Mouse (Mus musculus) midbrain, embryonic 13.5 days (tissue): Measurements from ENCODE around the gene Igf2bp1. TPM values are rescaled to one million over a fixed set of nuclear protein-coding genes. Genes with fewer than 3 reads are reported as not detected.

Experiments used
- ATAC-seq: fragments of 200-750 bp; cut with Nextera tagmentation; 2 replicates; pipeline ENCODE4 v1.8.0; 2017; ENCODE audit warnings: mild to moderate bottlenecking, moderate TSS enrichment, moderate library complexity
- H3K27ac ChIP-seq: fragments of 300-500 bp; sonication (generic); 2 replicates; pipeline ENCODE4 v1.5.1; 2015; ENCODE audit warnings: inconsistent platforms, mild to moderate bottlenecking, moderate library complexity
- H3K27me3 ChIP-seq: fragments of 300-500 bp; sonication (generic); 2 replicates; pipeline ENCODE4 v1.6.1; 2015; ENCODE audit warnings: mild to moderate bottlenecking, inconsistent platforms
- H3K36me3 ChIP-seq: fragments of 300-500 bp; sonication (generic); 2 replicates; pipeline ENCODE4 v1.6.1; 2015; ENCODE audit warnings: mild to moderate bottlenecking, inconsistent platforms
- H3K4me1 ChIP-seq: fragments of 300-500 bp; sonication (generic); replicated peaks from 2 replicates; pipeline ENCODE4 v1.6.1; 2015; ENCODE audit warnings: inconsistent platforms
- H3K4me2 ChIP-seq: fragments of 300-500 bp; sonication (generic); replicated peaks from 2 replicates; pipeline ENCODE4 v1.6.1; 2015; ENCODE audit warnings: moderate library complexity, mild to moderate bottlenecking, inconsistent platforms
- H3K4me3 ChIP-seq: fragments of 300-500 bp; sonication (generic); replicated peaks from 2 replicates; pipeline ENCODE4 v1.5.1; 2015; ENCODE audit warnings: mild to moderate bottlenecking, inconsistent platforms
- H3K9ac ChIP-seq: fragments of 300-500 bp; sonication (generic); replicated peaks from 2 replicates; pipeline ENCODE4 v1.6.1; 2015; ENCODE audit warnings: mild to moderate bottlenecking, inconsistent platforms
- H3K9me3 ChIP-seq: fragments of 300-500 bp; sonication (generic); 2 replicates; pipeline ENCODE4 v1.6.1; 2016; ENCODE audit warnings: mild to moderate bottlenecking, inconsistent platforms
- WGBS: fragments of 180-500 bp; shearing (Covaris S2); methylation state at CpG from one replicate; pipeline ENCODE4 v1.1.7; 2015; 5-methylcytosine and 5-hydroxymethylcytosine counted together
- polyA plus RNA-seq: library from polyadenylated mRNA; unstranded; fragments of >200 nt; fragmentation: Nextera tagmentation; extraction: Ambion mirVana; gene quantifications from 2 replicates; pipeline ENCODE4 v1.2.1, GENCODE M21; 2015

The Igf2bp1 gene
- polyA plus RNA-seq, 1 experiment from 2014 or later: 40.6 TPM

DNA sequence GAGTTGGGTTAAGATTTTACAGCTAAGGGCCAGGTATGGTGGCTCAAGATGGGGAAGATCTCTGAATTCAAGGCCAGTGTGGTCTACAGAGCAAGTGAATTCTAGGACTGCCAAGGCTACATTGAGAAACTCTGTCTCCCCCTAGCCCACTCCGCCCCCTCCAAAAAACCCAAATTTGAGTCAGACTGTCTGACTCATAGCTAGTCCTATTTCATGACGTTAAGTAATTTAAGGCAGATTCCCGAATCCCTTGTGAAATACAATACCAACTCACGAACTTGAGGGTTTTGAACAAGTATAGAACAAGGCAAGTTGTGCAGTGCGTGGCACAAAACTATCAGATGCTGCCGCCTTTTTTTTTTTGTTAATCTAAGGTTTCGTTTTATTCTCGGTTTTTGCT, 28.4 kb upstream of the Igf2bp1 start:
- WGBS: 48% methylated on average over 8 of the region's 8 CpGs
- no peak for ATAC-seq
- Histone ChIP-seq H3K27ac (no peak overlapping the region), H3K9me3 (no peaks in the 10 kb centered on the region), H3K4me2 (peak overlapping the region; percentile 96), H3K27me3 (no peaks in the 10 kb centered on the region), H3K4me3 (peak overlapping the region; percentile 77), H3K9ac (no peak overlapping the region; the same call in 1 of the 2 replicates), H3K36me3 (peaks cover 16% of the 10 kb centered on the region), H3K4me1 (peaks cover 25% of the 10 kb centered on the region)

DNA sequence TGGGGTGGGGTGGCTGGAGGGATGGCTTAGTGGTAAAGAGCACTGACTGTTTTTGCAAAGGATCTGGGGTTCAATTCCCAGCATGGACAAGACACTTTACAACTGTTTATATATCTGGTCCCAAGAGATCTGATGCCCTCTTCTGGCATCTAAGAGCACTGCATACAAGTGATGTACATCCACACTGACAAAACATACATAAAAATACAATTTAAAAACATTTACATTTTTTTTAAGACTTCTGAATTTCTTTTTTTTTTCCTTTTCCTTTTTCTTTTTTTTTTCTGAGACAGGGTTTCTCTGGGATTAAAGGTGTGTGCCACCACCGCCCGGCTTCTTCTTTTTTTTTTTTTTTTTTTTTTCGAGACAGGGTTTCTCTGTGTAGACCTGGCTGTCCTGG, 27.5 kb upstream of the Igf2bp1 start:
- Histone ChIP-seq H3K36me3 (peaks cover 7% of the 10 kb centered on the region; the same call in 1 of the 2 replicates), H3K4me2 (no peak overlapping the region), H3K4me1 (peaks cover 25% of the 10 kb centered on the region), H3K27ac (no peak overlapping the region), H3K9me3 (no peaks in the 10 kb centered on the region), H3K9ac (no peak overlapping the region), H3K27me3 (peaks cover 8% of the 10 kb centered on the region; the same call in 1 of the 2 replicates), H3K4me3 (no peak overlapping the region)
- WGBS: 88% methylated on average over 2 of the region's 3 CpGs
- ATAC-seq: no peak

DNA sequence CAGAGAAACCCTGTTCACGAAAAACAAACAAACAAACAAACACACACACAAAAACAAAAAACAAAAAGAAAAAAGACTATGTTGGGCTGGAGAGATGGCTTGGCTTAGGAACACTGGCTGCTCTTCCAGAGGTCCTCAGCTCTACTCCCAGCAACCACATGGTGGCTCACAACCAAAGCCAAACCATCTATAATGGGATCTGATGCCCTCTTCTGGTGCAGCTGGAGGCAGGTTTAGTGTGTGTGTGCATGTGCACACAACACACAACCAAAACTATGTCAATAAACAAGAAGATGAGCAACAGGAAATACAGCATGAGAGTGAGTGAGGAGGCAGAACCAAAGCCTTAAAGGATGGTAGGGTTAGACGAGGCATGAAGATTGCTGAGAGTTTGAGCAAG, 26.0 kb upstream of the Igf2bp1 start:
- Histone ChIP-seq H3K27ac (no peak overlapping the region), H3K36me3 (no peaks in the 10 kb centered on the region), H3K4me1 (peaks cover 23% of the 10 kb centered on the region), H3K27me3 (peaks cover 10% of the 10 kb centered on the region; the same call in 1 of the 2 replicates), H3K4me2 (no peak overlapping the region), H3K9me3 (no peaks in the 10 kb centered on the region), H3K9ac (no peak overlapping the region), H3K4me3 (no peak overlapping the region)
- WGBS: 71% methylated on average over 2 of the region's 2 CpGs
- no peak for ATAC-seq

DNA sequence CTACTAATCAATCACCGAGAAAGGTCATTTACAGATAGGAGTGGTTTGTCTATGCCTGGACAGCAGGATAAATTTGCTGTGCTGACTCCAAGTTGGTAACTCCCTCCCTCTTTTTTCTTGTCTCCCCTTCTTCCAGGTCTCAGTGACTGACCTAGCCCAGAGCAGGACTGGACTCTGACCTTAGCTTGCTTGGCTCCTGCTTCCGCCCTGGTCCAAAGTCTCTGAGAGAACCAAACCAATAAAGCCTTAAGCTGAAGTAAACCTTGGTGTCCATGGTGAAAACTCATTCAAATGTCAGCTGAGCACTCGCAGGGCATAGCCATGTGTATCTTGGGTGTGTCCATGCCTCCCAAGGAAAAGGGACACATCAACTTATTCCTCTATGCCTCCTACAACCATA, 24.8 kb upstream of the Igf2bp1 start:
- no peak overlapping the region for H3K27ac ChIP-seq
- H3K9ac ChIP-seq: no peak overlapping the region
- H3K4me3 ChIP-seq: no peak overlapping the region
- ATAC-seq: no peak
- no peaks in the 10 kb centered on the region for H3K36me3 ChIP-seq
- no peaks in the 10 kb centered on the region for H3K9me3 ChIP-seq
- no peak overlapping the region for H3K4me2 ChIP-seq
- WGBS: 90% methylated on average over 3 of the region's 3 CpGs
- peaks cover 10% of the 10 kb centered on the region; the same call in 1 of the 2 replicates for H3K27me3 ChIP-seq
- peaks cover 12% of the 10 kb centered on the region for H3K4me1 ChIP-seq

DNA sequence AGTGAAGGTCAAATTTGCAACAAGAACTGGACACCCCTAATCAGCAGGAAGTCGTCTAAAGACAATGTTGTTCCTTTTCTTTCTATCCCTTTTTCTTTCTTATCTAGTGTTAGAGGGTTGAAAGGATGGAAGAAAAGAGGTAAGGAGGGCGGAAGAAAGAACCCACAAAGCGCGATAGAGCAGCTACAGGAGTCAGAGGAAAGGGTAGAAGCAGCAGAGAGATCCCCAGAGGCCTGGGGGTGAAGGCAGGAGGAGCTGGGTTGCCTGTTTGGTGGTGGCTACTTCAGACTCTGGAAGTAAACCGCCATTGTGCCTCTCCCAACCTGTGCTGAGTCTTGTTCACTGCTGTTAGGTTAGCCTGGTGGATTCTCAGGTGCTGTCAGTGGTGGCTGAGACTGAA, 22.4 kb upstream of the Igf2bp1 start:
- Histone ChIP-seq H3K4me1 (no peaks in the 10 kb centered on the region), H3K27me3 (peaks cover 10% of the 10 kb centered on the region; the same call in 1 of the 2 replicates), H3K27ac (no peak overlapping the region), H3K4me3 (no peak overlapping the region), H3K36me3 (no peaks in the 10 kb centered on the region), H3K4me2 (no peak overlapping the region), H3K9ac (no peak overlapping the region), H3K9me3 (no peaks in the 10 kb centered on the region)
- 58% methylated on average over 5 of the region's 5 CpGs for WGBS
- ATAC-seq: no peak

DNA sequence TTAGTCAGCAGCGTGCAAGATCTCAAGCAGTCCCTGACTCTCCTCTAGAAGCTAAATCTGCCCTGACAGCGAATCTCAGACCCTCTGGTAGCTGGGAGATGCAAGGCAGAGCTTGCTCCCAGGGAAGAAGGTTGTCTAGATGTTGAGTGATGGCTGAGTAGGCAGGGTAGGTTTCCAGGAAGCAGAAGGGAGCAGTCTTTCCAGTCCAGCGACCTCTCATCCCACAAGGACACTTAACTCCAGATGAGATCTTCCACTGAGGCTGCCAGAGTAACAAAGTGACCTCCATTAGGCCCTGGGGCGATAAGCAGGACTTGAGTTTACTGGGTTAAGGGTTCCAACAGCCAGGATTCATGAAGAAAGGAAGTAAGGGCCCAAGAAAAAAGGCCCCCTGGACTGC, 14.9 kb upstream of the Igf2bp1 start:
- Histone ChIP-seq H3K4me1 (no peaks in the 10 kb centered on the region), H3K27ac (no peak overlapping the region)
- WGBS: 81% methylated on average over 4 of the region's 4 CpGs

DNA sequence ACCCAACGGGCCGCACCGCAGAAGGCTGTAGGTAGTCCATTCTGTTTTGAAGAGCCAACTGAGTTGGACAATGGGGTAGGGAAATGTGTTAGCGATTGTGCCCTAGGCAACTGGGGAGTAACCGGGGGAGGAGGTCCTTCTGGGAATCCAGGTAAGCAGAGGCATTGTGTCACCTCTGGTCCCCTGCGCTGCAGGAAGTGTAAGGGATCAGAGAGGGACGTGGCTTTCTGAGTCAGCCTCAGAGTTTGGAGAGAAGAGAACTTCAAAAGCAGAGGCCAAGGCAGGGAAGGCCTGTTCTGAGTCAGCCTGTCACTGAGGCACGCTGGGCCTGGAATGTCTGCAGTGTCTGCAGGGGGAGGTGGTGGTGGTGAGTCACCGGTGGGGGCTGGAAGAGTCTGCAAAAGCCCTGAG, 12.2 kb upstream of the Igf2bp1 start:
- Histone ChIP-seq H3K4me2 (no peak overlapping the region), H3K36me3 (no peaks in the 10 kb centered on the region), H3K9ac (no peak overlapping the region), H3K27me3 (no peaks in the 10 kb centered on the region), H3K4me1 (peaks cover under 1% of the 10 kb centered on the region), H3K9me3 (no peaks in the 10 kb centered on the region), H3K27ac (no peak overlapping the region), H3K4me3 (no peak overlapping the region)
- ATAC-seq: no peak
- 17% methylated on average over 9 of the region's 9 CpGs for WGBS

More for the DNA sequence above, 14.9 kb upstream of the Igf2bp1 start:
- Histone ChIP-seq H3K9ac (no peak overlapping the region), H3K36me3 (no peaks in the 10 kb centered on the region), H3K9me3 (no peaks in the 10 kb centered on the region), H3K4me3 (no peak overlapping the region), H3K27me3 (no peaks in the 10 kb centered on the region), H3K4me2 (no peak overlapping the region)
- no peak for ATAC-seq

DNA sequence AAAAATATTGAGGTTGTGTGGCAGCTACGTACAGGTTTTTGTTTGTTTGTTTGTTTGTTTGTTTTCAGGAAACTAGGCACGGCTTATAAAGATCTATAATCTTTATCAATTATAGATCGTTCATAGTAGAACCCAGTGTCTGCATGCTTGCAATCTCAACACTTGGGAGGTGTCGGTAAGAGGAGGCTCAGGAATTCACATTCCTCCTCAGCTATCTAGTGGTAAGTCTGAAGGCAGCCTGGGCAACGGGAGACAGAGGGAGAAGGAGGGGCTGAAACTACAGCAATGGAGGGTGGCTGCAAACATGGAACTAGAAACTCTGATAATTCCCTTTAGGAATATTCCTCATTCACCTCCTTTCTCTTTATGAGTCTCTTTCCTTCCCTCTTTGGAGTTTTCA, 9.7 kb upstream of the Igf2bp1 start:
- no peaks in the 10 kb centered on the region for H3K9me3 ChIP-seq
- no peaks in the 10 kb centered on the region for H3K27me3 ChIP-seq
- no peak overlapping the region for H3K27ac ChIP-seq
- peaks cover 9% of the 10 kb centered on the region for H3K4me1 ChIP-seq
- no peak overlapping the region for H3K9ac ChIP-seq
- 52% methylated on average over 5 of the region's 5 CpGs for WGBS
- H3K4me3 ChIP-seq: no peak overlapping the region
- no peaks in the 10 kb centered on the region for H3K36me3 ChIP-seq
- no peak for ATAC-seq
- H3K4me2 ChIP-seq: no peak overlapping the region

DNA sequence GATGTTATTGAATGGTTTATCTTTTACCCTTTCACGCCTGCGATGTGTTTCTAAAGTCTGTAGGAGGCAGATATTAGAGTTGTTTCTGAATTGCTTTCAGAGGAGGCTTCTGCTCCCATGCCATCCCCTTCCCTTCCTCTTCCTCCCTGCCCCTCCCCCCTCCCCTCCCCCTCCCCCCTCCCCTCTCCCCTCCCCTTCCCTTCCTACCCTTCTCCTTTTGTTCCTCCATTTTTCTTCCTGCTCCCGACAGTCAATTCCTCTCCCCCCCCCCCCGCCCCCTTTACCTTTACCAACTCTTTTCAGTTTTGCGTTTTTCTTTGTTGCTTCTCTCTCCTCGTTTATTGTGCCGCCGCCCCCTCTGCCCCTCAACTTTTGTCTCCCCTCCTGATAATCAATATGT, 6.2 kb upstream of the Igf2bp1 start:
- Histone ChIP-seq H3K4me1 (peaks cover 14% of the 10 kb centered on the region), H3K9ac (no peak overlapping the region), H3K4me2 (peak overlapping the region; percentile 36), H3K4me3 (0 out of 2 replicates have a peak overlapping the region, but pooled peaks have one; percentile 5), H3K27me3 (no peaks in the 10 kb centered on the region), H3K36me3 (no peaks in the 10 kb centered on the region), H3K9me3 (no peaks in the 10 kb centered on the region), H3K27ac (no peak overlapping the region)
- WGBS: 4% methylated on average over 5 of the region's 8 CpGs
- no peak for ATAC-seq

DNA sequence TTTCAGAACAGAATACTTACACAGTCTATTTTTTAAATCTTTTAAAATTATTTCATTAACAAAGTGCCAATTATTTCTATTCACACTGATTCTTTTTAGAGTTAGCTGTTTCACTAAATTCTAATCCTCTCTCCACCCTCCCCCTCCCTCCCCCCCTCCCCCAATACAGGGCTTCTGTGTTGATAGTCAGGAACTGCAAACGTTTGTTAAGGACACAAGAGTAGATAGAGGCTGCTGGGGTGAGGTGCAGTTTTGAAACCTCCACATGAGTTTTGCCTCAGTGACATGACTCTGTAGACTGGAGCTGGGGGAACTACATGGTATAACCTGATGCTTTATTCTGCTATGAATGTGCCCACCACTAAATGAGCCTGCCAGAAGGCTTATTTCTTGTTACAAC, 3.1 kb upstream of the Igf2bp1 start:
- WGBS: 4% methylated on average over 1 of the region's 1 CpGs
- Histone ChIP-seq H3K4me1 (peaks cover 19% of the 10 kb centered on the region), H3K4me2 (no peak overlapping the region), H3K27me3 (no peaks in the 10 kb centered on the region), H3K27ac (no peak overlapping the region), H3K36me3 (no peaks in the 10 kb centered on the region), H3K9ac (no peak overlapping the region), H3K9me3 (no peaks in the 10 kb centered on the region), H3K4me3 (no peak overlapping the region)
- ATAC-seq: no peak

DNA sequence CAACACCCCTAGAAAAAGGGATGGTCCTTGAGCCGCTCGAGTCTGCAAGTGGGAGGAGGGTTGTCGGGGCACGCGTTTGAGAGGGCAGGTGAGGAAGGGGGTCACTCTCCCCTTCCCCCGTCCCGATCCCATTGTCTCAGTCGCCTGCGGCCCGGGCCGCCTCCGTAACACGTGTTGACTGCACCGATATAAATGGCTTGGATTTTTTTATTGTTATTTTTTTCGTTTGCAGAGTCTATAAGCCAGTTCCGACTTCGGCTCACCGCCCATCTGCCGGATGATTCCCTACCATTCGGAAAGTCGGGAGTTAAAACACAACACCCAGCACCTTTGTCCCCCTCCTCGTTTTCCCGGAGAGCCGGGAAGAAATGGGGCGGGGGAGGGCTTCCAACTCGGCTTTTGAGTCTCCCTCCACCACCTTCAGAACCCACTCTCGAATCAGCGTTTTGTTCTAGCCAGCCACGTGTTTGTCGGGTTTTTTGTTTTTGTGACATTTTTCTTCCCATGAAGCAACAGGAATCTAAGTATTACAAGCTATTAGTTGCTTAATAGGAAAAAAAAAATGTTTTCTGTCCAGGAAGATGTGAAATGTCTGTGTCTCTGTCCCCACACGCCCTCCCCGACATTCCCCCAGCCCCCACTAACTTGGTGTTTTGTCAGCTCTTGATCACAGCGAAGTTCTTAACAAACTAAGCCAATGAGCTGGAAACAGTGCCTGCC, 1.9 kb upstream of the Igf2bp1 start:
- H3K27me3 ChIP-seq: no peaks in the 10 kb centered on the region
- peak overlapping the region; percentile 98 for H3K27ac ChIP-seq
- H3K9me3 ChIP-seq: no peaks in the 10 kb centered on the region
- no peaks in the 10 kb centered on the region for H3K36me3 ChIP-seq
- under 1% methylated on average over 33 of the region's 33 CpGs for WGBS
- H3K9ac ChIP-seq: peak overlapping the region; percentile 91
- no peak for ATAC-seq
- H3K4me3 ChIP-seq: peak overlapping the region; percentile 88
- H3K4me2 ChIP-seq: peak overlapping the region; percentile 80
- H3K4me1 ChIP-seq: peaks cover 25% of the 10 kb centered on the region

DNA sequence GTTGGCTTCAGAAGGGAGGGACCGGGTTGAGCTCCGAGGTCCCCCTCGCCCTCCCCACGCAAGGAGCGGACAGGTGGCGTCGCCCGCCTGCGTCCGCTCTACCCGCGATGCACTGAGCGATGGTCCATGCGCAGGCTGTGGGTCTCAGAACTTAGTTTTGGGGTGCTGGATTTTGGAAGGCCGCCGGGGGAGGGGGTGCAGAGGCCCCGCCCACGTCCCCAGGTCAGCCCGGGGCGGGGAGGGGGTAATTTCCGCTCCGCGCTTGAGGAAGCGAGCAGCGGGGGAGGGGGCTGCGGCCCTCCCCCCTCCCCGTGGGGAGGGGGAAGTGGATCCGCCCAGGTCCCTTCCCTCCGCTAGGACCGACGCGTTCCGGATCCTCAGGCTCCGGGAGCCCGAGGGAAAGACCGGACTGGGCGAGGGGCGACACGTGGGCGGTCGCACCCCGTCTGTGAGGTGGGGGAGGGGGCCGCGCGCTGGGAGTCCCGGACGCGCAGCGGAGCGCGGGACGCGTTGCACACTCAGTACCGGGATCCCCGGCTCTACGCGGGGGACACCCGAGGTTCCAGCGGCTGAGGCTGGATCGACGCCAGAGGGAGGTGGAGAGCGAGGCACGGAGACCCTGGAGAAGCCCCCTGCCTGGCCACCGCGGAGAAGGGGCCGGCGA, 1.2 kb upstream of the Igf2bp1 start:
- peak overlapping the region; percentile 80 for H3K4me2 ChIP-seq
- H3K4me1 ChIP-seq: peaks cover 26% of the 10 kb centered on the region
- WGBS: 1% methylated on average over 52 of the region's 67 CpGs
- ATAC-seq: peak; percentile 86
- peak overlapping the region; percentile 98 for H3K27ac ChIP-seq
- H3K27me3 ChIP-seq: no peaks in the 10 kb centered on the region
- peak overlapping the region; percentile 88 for H3K4me3 ChIP-seq
- peak overlapping the region; percentile 91 for H3K9ac ChIP-seq
- H3K36me3 ChIP-seq: no peaks in the 10 kb centered on the region
- H3K9me3 ChIP-seq: no peaks in the 10 kb centered on the region
